Mouse (Mus musculus) lung, embryonic 14.5 days (tissue): ENCODE data around the gene Pkd1l3. TPM values are rescaled to one million over a fixed set of nuclear protein-coding genes. Genes with fewer than 3 reads are reported as not detected.

Experiments used
- ATAC-seq: fragments of 200-750 bp; cut with Nextera tagmentation; 2 replicates; pipeline ENCODE4 v1.8.0; 2017; ENCODE audit warnings: mild to moderate bottlenecking, moderate TSS enrichment, moderate library complexity; ENCODE audit not compliant: insufficient read depth
- DNase-seq: peaks from one replicate; pipeline ENCODE4 v3.0.0-alpha.2; 2015
- H3K27ac ChIP-seq: fragments of 300-500 bp; sonication (generic); 2 replicates; pipeline ENCODE4 v1.5.1; 2014; ENCODE audit warnings: low read depth, mild to moderate bottlenecking, moderate library complexity
- H3K27me3 ChIP-seq: fragments of 300-500 bp; sonication (generic); 2 replicates; pipeline ENCODE4 v1.6.1; 2014; ENCODE audit warnings: low read length, control low read depth; ENCODE audit not compliant: insufficient read depth
- H3K36me3 ChIP-seq: fragments of 300-500 bp; sonication (generic); 2 replicates; pipeline ENCODE4 v1.6.1; 2014; ENCODE audit warnings: control low read depth; ENCODE audit not compliant: insufficient read depth
- H3K4me1 ChIP-seq: fragments of 300-500 bp; sonication (generic); 2 replicates; pipeline ENCODE4 v1.6.1; 2014; ENCODE audit warnings: antibody characterized with exemption, control low read depth; ENCODE audit not compliant: insufficient read depth
- H3K4me2 ChIP-seq: fragments of 300-500 bp; sonication (generic); 2 replicates; pipeline ENCODE4 v1.6.1; 2014; ENCODE audit warnings: mild to moderate bottlenecking
- H3K4me3 ChIP-seq: fragments of 300-500 bp; sonication (generic); 2 replicates; pipeline ENCODE4 v1.5.1; 2014; ENCODE audit warnings: low read depth, low read length
- H3K9ac ChIP-seq: fragments of 300-500 bp; sonication (generic); 2 replicates; pipeline ENCODE4 v1.6.1; 2014
- H3K9me3 ChIP-seq: fragments of 300-500 bp; sonication (generic); 2 replicates; pipeline ENCODE4 v1.6.1; 2016; ENCODE audit warnings: low read depth, low read length, control low read depth
- CTCF ChIP-seq: IDR thresholded peaks from 2 replicates; pipeline ENCODE4 v1.5.1; 2016; ENCODE audit warnings: antibody characterized with exemption, low read depth
- WGBS: fragments of 180-500 bp; shearing (Covaris S2); extraction: QIAGEN DNeasy Blood & Tissue Kit; methylation state at CpG from one replicate; pipeline ENCODE4 v1.1.7; 2014; 5-methylcytosine and 5-hydroxymethylcytosine counted together
- polyA plus RNA-seq: library from polyadenylated mRNA; unstranded; fragments of >200 nt; fragmentation: Nextera tagmentation; extraction: Ambion mirVana; gene quantifications from 2 replicates; pipeline ENCODE4 v1.2.1, GENCODE M21; 2014

Gene Pkd1l3
- polyA plus RNA-seq, 1 experiment from 2014 or later: 0.09 TPM

- H3K27ac ChIP-seq: no peak overlapping the region
- H3K9me3 ChIP-seq: no peaks in the 10 kb centered on the region
- H3K27me3 ChIP-seq: no peaks in the 10 kb centered on the region
- H3K4me3 ChIP-seq: no peak overlapping the region
- 33% methylated on average over 7 of the region's 7 CpGs for WGBS
- DNase-seq (peak; percentile 82), ATAC-seq (peak; percentile 52; the same call in 1 of the 2 replicates)
- H3K4me2 ChIP-seq: no peak overlapping the region
- no peak overlapping the region for H3K9ac ChIP-seq
- no peaks in the 10 kb centered on the region for H3K36me3 ChIP-seq
- no peak for TF ChIP-seq CTCF
- no peaks in the 10 kb centered on the region for H3K4me1 ChIP-seq
Observed at GRCm38 (mm10) chr8:109648469-109648868, 34.2 kb downstream of the Pkd1l3 start.

- no peaks in the 10 kb centered on the region for H3K36me3 ChIP-seq
- H3K9me3 ChIP-seq: no peaks in the 10 kb centered on the region
- TF ChIP-seq CTCF: no peak
- no peak overlapping the region for H3K27ac ChIP-seq
- H3K4me2 ChIP-seq: no peak overlapping the region
- H3K9ac ChIP-seq: no peak overlapping the region
- H3K27me3 ChIP-seq: no peaks in the 10 kb centered on the region
- WGBS: 67% methylated on average over 10 of the region's 10 CpGs
- DNase-seq (no peak), ATAC-seq (no peak)
- H3K4me3 ChIP-seq: no peak overlapping the region
- no peaks in the 10 kb centered on the region for H3K4me1 ChIP-seq
Observed at GRCm38 (mm10) chr8:109650801-109651200, 36.5 kb downstream of the Pkd1l3 start.

GRCm38 (mm10) chr8:109656860-109657259, 42.5 kb downstream of the Pkd1l3 start:
- ATAC-seq (no peak), DNase-seq (no peak)
- Histone ChIP-seq H3K9ac (no peak overlapping the region), H3K4me1 (no peaks in the 10 kb centered on the region), H3K4me2 (no peak overlapping the region), H3K36me3 (no peaks in the 10 kb centered on the region), H3K9me3 (no peaks in the 10 kb centered on the region), H3K27ac (no peak overlapping the region), H3K27me3 (no peaks in the 10 kb centered on the region), H3K4me3 (no peak overlapping the region)
- TF ChIP-seq CTCF: no peak
- WGBS: 83% methylated on average over 3 of the region's 3 CpGs

- no peak overlapping the region for H3K9ac ChIP-seq
- H3K4me1 ChIP-seq: no peaks in the 10 kb centered on the region
- no peak overlapping the region for H3K4me2 ChIP-seq
- 0 out of 2 replicates have a peak, but pooled peaks cover 4% of the 10 kb centered on the region for H3K36me3 ChIP-seq
- no peak for TF ChIP-seq CTCF
- no peaks in the 10 kb centered on the region for H3K27me3 ChIP-seq
- ATAC-seq (no peak), DNase-seq (no peak)
- WGBS: 76% methylated on average over 3 of the region's 3 CpGs
- H3K4me3 ChIP-seq: no peak overlapping the region
- H3K27ac ChIP-seq: no peak overlapping the region
- no peaks in the 10 kb centered on the region for H3K9me3 ChIP-seq
Observed at GRCm38 (mm10) chr8:109662328-109662727, 48.0 kb downstream of the Pkd1l3 start.

- H3K4me3 ChIP-seq: no peak overlapping the region
- no peak for TF ChIP-seq CTCF
- no peaks in the 10 kb centered on the region for H3K9me3 ChIP-seq
- DNase-seq: no peak
- H3K27ac ChIP-seq: no peak overlapping the region
- ATAC-seq: no peak
- 75% methylated on average over 5 of the region's 5 CpGs for WGBS
- H3K36me3 ChIP-seq: peaks cover 36% of the 10 kb centered on the region
- H3K9ac ChIP-seq: no peak overlapping the region
- H3K4me1 ChIP-seq: no peaks in the 10 kb centered on the region
- no peak overlapping the region for H3K4me2 ChIP-seq
- H3K27me3 ChIP-seq: no peaks in the 10 kb centered on the region
Observed at GRCm38 (mm10) chr8:109666616-109667015, 52.3 kb downstream of the Pkd1l3 start.

GRCm38 (mm10) chr8:109672656-109673055, 58.3 kb downstream of the Pkd1l3 start:
- Histone ChIP-seq H3K36me3 (peaks cover 87% of the 10 kb centered on the region), H3K27me3 (no peaks in the 10 kb centered on the region), H3K9ac (no peak overlapping the region), H3K9me3 (no peaks in the 10 kb centered on the region), H3K27ac (no peak overlapping the region), H3K4me3 (no peak overlapping the region), H3K4me1 (no peaks in the 10 kb centered on the region), H3K4me2 (no peak overlapping the region)
- DNase-seq (no peak), ATAC-seq (no peak)
- 90% methylated on average over 5 of the region's 5 CpGs for WGBS
- no peak for TF ChIP-seq CTCF

- H3K4me1 ChIP-seq: no peaks in the 10 kb centered on the region
- H3K4me2 ChIP-seq: no peak overlapping the region
- H3K36me3 ChIP-seq: peaks cover 94% of the 10 kb centered on the region
- no peak for DNase-seq
- WGBS: 93% methylated on average over 2 of the region's 2 CpGs
- no peaks in the 10 kb centered on the region for H3K9me3 ChIP-seq
- no peak for ATAC-seq
- H3K27ac ChIP-seq: no peak overlapping the region
- H3K27me3 ChIP-seq: no peaks in the 10 kb centered on the region
- H3K9ac ChIP-seq: no peak overlapping the region
- TF ChIP-seq CTCF: no peak
- H3K4me3 ChIP-seq: no peak overlapping the region
Observed at GRCm38 (mm10) chr8:109673596-109673995, 59.3 kb downstream of the Pkd1l3 start.
